Mouse (Mus musculus) brain, adult 2 months (tissue): Measurements from ENCODE around the gene Cdca7l.
A peak's percentile ranks its signal among the peaks of the same experiment; 100 is the strongest.
"Not testable (repeated sequence)": the region's sequence is repeated elsewhere in the genome, so short reads cannot be mapped to it uniquely, and the experiment has no call there.

Source experiments
- DNase-seq: peaks from one replicate; pipeline ENCODE4 v3.0.0; 2011; ENCODE audit warnings: low read depth, low spot score

The Cdca7l gene

DNA sequence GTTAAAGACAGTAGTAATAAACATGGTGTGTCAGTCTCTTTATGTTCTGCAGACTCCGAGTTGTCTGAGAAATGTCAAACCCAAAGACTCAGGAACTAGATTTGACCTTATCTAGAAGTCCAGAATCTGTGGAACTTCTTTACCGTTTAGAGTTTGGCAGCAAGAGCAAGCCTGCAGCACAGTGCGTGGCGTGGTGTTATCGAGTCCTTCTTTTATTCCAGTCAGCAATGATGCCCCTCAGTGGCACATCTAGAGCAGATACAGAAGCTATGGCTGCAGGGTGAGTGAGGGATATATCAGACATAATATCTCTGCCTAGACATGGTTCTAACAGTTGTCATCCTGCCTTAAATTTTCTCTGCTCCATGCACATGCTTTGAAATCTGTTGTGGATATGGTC is 58.6 kb downstream of the Cdca7l start:
- no peak for DNase-seq

DNA sequence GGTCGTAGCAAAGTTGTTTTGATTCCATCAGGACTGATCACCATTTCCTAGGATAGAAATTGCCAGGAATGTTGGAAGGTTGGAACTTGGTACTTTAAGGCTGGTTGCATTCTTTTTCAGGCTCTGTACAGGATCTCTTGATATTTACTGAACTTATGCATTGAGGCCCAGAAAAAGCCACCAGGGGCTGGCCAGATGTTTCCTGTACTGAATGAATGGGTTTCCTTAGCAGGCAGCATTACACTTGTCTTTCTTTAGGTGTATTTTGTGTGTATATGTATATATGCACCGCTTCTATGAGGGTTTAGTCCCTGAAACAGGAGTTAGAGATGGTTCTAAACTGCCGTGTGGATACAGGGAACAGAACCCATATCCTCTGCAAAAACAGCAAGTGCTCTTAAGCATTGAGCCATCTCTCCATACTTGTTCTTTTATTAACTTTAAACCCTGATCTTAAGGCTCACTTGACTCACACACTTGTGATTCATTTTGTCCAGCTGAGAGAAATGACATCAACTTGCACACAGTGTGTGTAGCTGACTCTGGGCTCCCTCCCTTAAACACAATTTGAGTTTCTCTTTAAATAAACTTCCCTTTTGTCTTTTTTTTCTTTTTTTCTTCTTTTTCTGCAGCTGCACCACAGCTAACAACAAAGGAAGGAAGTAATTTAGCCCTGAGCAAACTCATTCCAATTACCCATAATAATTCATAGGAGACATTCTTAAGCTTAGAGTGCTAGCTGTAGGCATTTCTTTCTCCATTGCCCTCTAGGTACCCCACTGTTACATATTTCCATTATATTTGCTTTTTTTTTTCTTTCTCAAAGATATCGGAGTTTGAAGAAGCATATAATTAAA is 63.8 kb downstream of the Cdca7l start:
- DNase-seq: peak; percentile 72

DNA sequence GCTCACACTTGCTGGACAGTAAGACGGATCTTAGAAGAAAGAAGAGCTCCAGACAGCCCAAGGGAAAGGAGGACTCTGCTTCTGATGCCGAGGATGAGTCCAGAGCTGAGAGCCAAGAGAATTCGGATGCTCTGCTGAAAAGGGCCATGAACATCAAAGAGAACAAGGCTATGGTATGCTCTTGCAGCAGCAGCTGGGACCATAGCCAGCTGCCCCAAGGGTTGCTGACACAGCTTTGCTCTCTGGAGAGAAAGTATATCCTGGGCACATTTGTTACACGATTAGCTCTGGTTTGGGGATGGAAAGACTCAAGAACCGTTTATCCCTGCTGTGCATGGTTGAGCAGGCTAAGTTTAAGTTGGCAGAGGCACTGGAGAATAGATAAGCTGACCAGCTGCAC is 68.2 kb downstream of the Cdca7l start:
- peak; percentile 21 for DNase-seq

DNA sequence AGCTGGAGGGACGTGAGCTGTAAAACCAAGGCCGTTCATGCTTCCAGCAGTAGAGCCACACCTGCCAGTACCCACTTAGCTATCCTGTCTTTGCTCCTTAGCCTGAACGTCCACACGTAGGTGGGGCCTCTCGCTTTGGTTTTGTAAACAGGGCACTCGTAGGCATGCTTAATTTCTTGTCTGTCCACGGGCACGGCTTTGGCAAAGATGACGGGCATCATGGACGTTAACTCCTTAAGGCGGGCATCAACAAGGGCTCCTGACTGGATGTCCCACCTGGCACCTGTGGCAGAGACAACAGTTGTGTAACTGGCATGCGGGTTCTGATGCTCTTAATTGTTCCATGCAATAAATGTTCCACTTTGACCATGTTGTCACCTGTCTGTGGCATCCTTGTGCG is 74.3 kb downstream of the Cdca7l start:
- DNase-seq: no peak

DNA sequence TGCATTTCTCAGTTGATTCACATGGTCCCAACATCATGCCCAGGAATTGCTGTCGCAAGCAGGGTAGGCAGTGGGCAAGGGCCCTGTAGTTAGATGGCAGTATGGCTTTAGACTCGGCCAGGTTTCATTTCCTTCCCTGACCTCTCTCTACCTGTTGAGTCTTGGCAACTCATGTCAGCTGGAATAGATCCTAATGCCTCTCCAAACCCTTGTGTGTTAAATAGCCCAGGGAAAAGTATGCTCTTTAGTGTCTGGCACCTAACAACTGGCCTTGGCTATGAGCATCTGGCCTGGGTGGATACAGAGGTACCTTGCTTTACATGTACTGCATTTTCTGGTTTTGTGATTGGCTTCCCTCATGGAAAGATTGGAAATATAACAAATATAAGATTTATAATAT is 80.5 kb downstream of the Cdca7l start:
- DNase-seq: no peak

DNA sequence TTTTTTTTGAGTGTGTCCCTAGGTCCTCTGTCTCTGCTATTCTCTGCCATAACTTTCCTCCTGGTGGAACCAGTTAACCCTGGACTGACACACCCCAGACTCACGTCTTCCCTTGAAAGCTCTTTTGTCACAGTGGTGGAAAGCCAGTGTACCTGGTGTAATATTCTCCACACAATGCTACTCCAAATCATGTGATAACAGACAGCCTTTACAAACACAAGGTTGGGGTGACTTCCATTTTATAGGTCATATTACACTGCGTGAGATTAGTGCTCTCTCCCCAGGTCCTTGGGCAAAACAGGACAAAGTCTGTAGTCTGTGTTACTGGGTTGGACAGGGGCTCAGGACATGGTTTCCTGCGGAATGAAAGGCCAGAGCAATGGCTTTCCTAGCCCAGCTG is 83.3 kb downstream of the Cdca7l start:
- no peak for DNase-seq

DNA sequence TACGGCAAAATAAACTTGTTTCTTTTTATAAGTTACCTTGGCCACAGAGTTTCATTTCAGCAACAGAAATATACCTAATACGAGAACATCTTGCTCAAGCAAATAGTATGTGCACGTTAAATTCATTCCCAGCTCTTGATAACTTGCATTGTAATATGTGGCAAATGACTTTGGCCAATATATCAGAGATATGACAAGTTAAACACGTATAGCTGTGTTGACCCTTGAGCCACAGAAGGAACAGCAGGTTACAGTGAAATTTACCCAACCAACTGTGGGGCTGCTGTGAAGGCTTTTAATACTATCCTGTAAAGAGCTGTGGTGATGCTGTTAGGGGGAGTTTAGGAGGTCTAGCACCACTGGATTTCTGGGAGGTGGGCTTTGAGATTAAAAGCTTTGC is 96.7 kb downstream of the Cdca7l start:
- not testable (repeated sequence) for DNase-seq

DNA sequence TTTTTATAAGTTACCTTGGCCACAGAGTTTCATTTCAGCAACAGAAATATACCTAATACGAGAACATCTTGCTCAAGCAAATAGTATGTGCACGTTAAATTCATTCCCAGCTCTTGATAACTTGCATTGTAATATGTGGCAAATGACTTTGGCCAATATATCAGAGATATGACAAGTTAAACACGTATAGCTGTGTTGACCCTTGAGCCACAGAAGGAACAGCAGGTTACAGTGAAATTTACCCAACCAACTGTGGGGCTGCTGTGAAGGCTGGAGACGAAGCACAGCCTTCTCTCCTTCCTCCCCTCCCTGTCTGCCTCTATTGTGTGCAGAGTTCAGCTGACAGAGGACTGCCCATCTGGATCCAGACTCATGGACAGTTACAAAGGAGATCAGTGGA is 97.3 kb downstream of the Cdca7l start:
- not testable (repeated sequence) for DNase-seq

DNA sequence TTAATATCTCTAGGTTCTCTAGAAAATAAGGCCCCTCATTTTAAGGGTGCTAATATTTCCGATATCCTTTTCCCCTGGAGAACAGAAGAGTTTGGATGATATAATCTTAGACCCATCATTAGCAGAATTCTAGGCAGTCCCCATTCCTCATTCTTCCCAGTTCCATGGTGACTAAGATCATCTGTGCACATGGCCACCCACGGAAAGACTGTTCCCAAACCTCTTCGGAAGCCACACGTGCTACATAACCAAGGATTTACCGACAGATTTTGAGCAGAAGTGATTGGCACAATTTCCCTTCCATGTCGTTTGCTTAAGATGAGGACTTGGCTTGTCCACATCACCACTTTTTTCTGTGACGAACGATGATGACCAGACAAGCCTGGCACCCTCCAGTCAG is 99.6 kb downstream of the Cdca7l start:
- DNase-seq: peak; percentile 71

DNA sequence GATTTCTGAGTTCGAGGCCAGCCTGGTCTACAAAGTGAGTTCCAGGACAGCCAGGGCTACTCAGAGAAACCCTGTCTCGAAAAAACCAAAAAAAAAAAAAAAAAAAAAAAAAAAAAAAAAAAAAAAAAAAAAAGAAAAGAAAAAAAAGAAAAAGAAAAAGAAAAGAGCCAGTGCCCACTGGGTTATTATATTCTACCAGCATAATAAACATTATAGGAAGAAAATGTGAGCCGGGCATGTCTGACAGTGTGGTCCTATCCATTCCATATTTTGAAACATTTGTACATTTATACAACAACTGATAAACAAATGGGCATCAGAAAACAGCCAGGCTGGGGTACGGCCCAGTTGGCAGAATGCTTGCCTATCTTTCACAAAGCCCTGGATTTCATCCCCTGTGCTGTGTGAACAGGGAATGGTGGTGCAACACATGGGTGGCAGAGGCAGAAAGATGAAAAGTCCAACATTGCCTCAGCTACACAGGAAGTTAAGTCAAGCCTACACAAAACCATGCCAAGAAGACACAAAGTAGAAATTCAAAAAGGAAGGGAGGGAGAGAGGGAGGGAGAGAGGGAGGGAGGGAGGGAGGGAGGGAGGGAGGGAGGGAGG is 101.2 kb downstream of the Cdca7l start:
- DNase-seq: not testable (repeated sequence)

DNA sequence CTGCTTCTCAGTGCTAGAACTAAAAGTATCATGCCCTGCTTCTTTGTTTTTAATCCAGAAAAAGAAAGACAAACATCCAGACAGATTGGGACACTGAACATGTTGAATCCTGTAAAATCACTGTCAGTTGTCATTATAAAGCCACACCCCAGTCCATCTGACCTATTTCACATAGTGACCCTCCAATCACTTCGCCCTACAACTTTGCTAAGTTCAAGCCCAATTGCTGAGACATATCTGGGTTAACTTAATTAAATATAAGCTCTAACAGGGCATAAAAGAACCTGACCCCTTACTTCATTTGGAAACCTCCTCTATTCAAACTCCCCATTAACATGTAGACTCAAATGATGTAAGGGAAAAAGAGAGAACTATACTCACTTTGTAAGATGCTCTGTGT is 107.3 kb downstream of the Cdca7l start:
- DNase-seq: no peak

DNA sequence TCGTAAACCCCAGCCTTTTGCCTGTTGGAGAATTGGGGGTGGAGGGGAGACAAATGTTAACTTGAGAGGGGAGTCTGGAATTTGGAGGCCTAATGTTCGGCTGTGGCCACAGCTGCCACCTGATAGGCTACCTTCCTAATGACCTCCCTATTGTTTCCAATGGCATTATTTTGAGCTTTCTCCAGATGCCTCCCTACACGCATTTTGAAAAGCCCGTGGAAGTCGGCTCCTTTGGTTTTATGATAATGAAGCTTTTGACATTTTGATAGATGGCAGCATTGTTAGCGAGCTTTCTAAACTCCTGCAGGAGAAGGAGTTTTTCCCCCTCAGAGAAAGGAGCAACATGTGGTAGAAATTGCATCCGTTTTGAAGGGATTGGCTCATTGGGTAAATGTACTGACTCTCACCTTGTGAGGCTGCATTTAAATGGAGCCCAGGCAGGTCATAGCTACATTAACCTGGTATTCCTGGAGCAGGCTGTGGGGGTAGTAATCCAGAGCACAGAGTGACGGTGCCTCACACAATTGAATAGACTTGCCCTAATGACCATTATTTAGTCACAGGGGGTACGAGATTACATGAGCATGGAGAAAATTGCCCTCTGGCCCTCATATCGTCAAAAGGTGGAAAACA is 110.6 kb downstream of the Cdca7l start:
- no peak for DNase-seq

DNA sequence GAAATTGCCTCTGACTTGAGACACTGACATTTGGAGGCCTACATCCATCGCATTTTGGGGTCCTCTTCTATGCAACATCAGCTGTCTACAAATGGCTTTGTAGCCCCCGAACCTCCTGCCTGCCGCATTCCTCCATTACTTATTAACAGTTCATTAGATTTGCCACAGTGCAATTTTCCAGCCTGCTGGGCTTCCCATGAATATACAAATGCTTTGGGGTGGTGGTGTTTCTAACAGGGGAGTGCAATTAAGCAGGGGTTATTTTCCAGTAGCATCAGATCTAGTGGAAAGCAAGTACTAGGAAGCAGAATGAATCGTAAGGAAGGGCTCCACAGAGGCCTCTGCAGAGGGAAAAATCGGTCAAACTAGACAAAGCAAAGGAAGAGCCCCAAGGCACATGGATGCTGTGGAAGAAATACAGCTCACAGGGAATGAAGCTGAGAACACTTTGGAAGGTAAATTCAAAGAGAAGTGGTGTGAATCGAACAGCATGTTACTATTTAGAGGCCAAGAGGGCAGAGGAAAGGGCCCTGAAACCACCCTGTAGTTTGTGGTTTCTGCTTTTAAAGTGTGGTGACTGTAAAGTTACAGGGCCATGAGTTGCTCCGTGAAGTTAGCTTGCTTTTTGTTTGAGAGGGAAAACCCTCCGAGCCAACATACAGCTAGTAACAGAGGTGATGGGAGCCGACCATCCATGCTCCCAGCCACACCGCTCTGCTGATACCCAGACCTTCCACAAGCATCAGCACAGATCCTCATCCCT is 111.9 kb downstream of the Cdca7l start:
- DNase-seq: no peak
